Mouse (Mus musculus) ovary, postnatal 36 days (tissue): ENCODE measurements around the gene Slco6d1.
"Not testable (repeated sequence)": the region's sequence is repeated elsewhere in the genome, so short reads cannot be mapped to it uniquely, and the experiment has no call there.

Experiments
- DNase-seq: peaks from one replicate; pipeline ENCODE4 v3.0.0; 2022; ENCODE audit warnings: low spot score, mixed read lengths

Slco6d1 gene

GRCm38 (mm10) chr1:98420824-98421223 is at the start of gene Slco6d1:
Gene Slco6d1 (plus strand): TSS chr1:98421124.
- no peak for DNase-seq

- DNase-seq, result no peak
These were observed 28.9 kb upstream of the Slco6d1 start for GRCm38 (mm10) chr1:98392001-98392400.

GRCm38 (mm10) chr1:98447929-98448328 is 27.0 kb downstream of the Slco6d1 start:
- DNase-seq, result no peak

GRCm38 (mm10) chr1:98459224-98459623 is 38.3 kb downstream of the Slco6d1 start:
- DNase-seq, result not testable (repeated sequence)

- DNase-seq, result not testable (repeated sequence)
These were observed 55.5 kb downstream of the Slco6d1 start for GRCm38 (mm10) chr1:98476381-98476780.

GRCm38 (mm10) chr1:98479243-98479642 is 58.3 kb downstream of the Slco6d1 start:
- no peak for DNase-seq

GRCm38 (mm10) chr1:98505982-98506381 is 85.1 kb downstream of the Slco6d1 start:
- DNase-seq, result no peak

GRCm38 (mm10) chr1:98522977-98523376 is 102.1 kb downstream of the Slco6d1 start:
- DNase-seq, result no peak

GRCm38 (mm10) chr1:98523537-98523936 is 102.6 kb downstream of the Slco6d1 start:
- no peak for DNase-seq

GRCm38 (mm10) chr1:98528368-98528767 is 107.4 kb downstream of the Slco6d1 start:
- DNase-seq, result not testable (repeated sequence)

- DNase-seq, result no peak
These were observed 124.4 kb downstream of the Slco6d1 start for GRCm38 (mm10) chr1:98545372-98545771.

GRCm38 (mm10) chr1:98554388-98554787 is 133.5 kb downstream of the Slco6d1 start:
- no peak for DNase-seq

GRCm38 (mm10) chr1:98565701-98566100 is 144.8 kb downstream of the Slco6d1 start:
- DNase-seq, result no peak
